Mouse (Mus musculus) midbrain, embryonic 16.5 days (tissue): Measurements from ENCODE around the gene Trappc12. TPM values are rescaled to one million over a fixed set of nuclear protein-coding genes. Genes with fewer than 3 reads are reported as not detected.
A peak's percentile ranks its signal among the peaks of the same experiment; 100 is the strongest.

Experiments used
- ATAC-seq: fragments of 200-750 bp; cut with Nextera tagmentation; 2 replicates; pipeline ENCODE4 v1.8.0; 2017; ENCODE audit warnings: moderate TSS enrichment
- H3K27ac ChIP-seq: fragments of 300-500 bp; sonication (generic); 2 replicates; pipeline ENCODE4 v1.5.1; 2014; ENCODE audit warnings: mild to moderate bottlenecking, low read length, mixed read lengths
- H3K27me3 ChIP-seq: fragments of 300-500 bp; sonication (generic); 2 replicates; pipeline ENCODE4 v1.6.1; 2014; ENCODE audit warnings: low read depth, low read length, mixed read lengths; ENCODE audit not compliant: control insufficient read depth, insufficient read depth
- H3K36me3 ChIP-seq: fragments of 300-500 bp; sonication (generic); 2 replicates; pipeline ENCODE4 v1.6.1; 2014; ENCODE audit warnings: mild to moderate bottlenecking, low read length, moderate library complexity, mixed read lengths; ENCODE audit not compliant: control insufficient read depth, insufficient read depth
- H3K4me1 ChIP-seq: fragments of 300-500 bp; sonication (generic); 2 replicates; pipeline ENCODE4 v1.6.1; 2014; ENCODE audit warnings: mild to moderate bottlenecking, low read length, mixed read lengths; ENCODE audit not compliant: control insufficient read depth, insufficient read depth
- H3K4me2 ChIP-seq: fragments of 300-500 bp; sonication (generic); 2 replicates; pipeline ENCODE4 v1.6.1; 2014; ENCODE audit warnings: mild to moderate bottlenecking, low read length, mixed read lengths
- H3K4me3 ChIP-seq: fragments of 300-500 bp; sonication (generic); 2 replicates; pipeline ENCODE4 v1.5.1; 2014; ENCODE audit warnings: low read depth, mild to moderate bottlenecking, low read length, moderate library complexity, mixed read lengths
- H3K9ac ChIP-seq: fragments of 300-500 bp; sonication (generic); 2 replicates; pipeline ENCODE4 v1.6.1; 2014; ENCODE audit warnings: low read depth, low read length, mixed read lengths
- H3K9me3 ChIP-seq: fragments of 300-500 bp; sonication (generic); replicated peaks from 2 replicates; pipeline ENCODE4 v1.6.1; 2014; ENCODE audit warnings: mild to moderate bottlenecking, low read length, mixed read lengths; ENCODE audit not compliant: control insufficient read depth, poor library complexity, severe bottlenecking
- WGBS: fragments of 180-500 bp; shearing (Covaris S2); extraction: QIAGEN DNeasy Blood & Tissue Kit; methylation state at CpG from one replicate; pipeline ENCODE4 v1.1.7; 2014; 5-methylcytosine and 5-hydroxymethylcytosine counted together
- microRNA-seq: library from miRNA; unstranded; fragments of <30 nt; microRNA quantifications from one replicate; pipeline ENCODE4, GENCODE M21; 2017
- polyA plus RNA-seq: library from polyadenylated mRNA; unstranded; fragments of >200 nt; fragmentation: Nextera tagmentation; extraction: Ambion mirVana; gene quantifications from 2 replicates; pipeline ENCODE4 v1.2.1, GENCODE M21; 2015

Gene Trappc12
- polyA plus RNA-seq, 1 experiment from 2014 or later = 43.6 TPM

DNA sequence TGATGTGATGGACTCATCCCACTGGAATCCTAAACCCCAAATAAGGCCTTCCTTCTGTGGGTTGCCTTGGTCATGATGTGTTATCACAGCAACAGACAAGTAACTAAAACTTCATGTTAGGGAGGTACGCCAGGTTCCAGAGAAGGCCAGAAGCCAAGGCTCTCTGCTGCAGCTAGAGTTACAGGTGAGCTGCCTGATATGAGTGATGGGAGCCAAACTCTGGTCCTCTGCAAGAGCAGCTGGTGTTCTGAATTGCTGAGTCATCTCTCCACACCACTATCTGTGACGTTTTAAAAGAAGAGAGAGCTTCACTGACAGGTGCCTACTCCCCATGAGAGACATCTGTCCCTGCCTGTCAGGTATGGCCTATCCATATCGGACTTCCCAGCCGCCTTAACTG, 87.6 kb downstream of the Trappc12 start:
- no peaks in the 10 kb centered on the region for H3K9me3 ChIP-seq
- no peaks in the 10 kb centered on the region for H3K4me1 ChIP-seq
- no peak overlapping the region for H3K9ac ChIP-seq
- no peak overlapping the region for H3K4me3 ChIP-seq
- no peak for ATAC-seq
- H3K4me2 ChIP-seq = no peak overlapping the region
- 78% methylated on average over 4 of the region's 4 CpGs for WGBS
- H3K27me3 ChIP-seq = no peaks in the 10 kb centered on the region
- peaks cover 21% of the 10 kb centered on the region for H3K36me3 ChIP-seq
- no peak overlapping the region for H3K27ac ChIP-seq

DNA sequence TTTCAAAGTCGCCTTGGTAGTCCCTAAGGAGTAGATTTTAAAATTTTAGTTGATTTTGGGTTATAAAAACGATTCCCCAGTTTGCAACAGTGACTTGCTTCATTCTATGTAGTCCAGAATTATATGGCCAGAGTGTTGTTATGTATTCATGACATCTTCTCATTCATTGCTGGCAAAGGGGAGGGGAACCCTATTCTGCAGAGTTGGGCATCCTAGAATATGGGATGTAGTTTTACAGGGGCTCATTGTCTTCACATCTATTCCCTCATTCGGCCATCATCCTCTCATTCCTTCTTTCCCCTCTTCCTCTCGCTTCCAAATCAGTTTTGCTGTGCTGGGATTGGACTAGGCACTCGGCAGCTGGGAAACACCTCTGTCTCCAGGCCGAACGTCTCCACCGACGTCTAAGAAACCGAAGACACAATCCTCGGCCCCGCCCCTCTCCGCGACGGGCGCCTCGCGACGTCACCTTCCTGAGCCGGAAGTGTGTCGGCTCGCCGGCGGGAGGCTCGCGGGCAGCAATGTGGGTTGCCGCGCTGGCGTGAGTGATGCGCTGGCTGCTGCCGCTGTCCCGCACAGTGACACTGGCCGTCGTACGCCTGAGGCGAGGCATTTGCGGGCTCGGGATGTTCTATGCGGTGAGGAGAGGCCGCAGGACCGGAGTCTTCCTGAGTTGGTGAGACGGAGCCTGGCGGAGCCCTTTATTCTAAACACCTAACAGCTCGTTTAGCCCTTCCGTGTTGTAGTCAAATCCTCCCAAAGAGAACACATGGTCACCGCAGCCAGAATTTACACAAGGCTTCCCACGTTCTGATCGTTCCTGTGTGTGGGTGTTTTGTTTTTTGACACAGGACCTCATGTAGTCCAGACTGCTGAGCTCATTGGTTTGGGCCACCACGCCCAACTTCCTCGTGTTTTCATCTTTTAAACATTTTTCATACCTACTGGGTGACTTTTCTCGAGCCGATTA, 100.8 kb downstream of the Trappc12 start, which contains the start of gene Rnaseh1:
TSS of gene Rnaseh1 (plus strand) at position 462 of the 970 bp plus-strand sequence.
- Histone ChIP-seq H3K27ac (peak within 1 kb of the TSS; percentile 86), H3K9ac (peak within 1 kb of the TSS; percentile 82), H3K27me3 (no peaks in the 10 kb centered on the region), H3K9me3 (no peaks in the 10 kb centered on the region), H3K4me1 (peaks cover 12% of the 10 kb centered on the region), H3K4me3 (peak within 1 kb of the TSS; percentile 87), H3K36me3 (peaks cover 5% of the 10 kb centered on the region), H3K4me2 (peak within 1 kb of the TSS; percentile 80)
- ATAC-seq = peak; percentile 96
- WGBS = 1% methylated on average over 51 of the region's 52 CpGs

Small RNA genes lying within 50 kb of the gene (microRNA-seq; reads per million reads assigned to microRNA genes)
- not detected for gene Mir6937

Other genes with a start within 250 kb of the Trappc12 start
- not detected in 2 replicates for gene Dcdc2c, start 198.1 kb downstream of the Trappc12 start, polyA plus RNA-seq
- gene Allc, start 167.9 kb downstream of the Trappc12 start, polyA plus RNA-seq = 0.30 and 0.39 TPM in 2 replicates
- gene Colec11, start 127.1 kb downstream of the Trappc12 start, polyA plus RNA-seq = 0.67 and 1.2 TPM in 2 replicates
- 389 and 390 TPM in 2 replicates for gene Rps7, start 114.5 kb downstream of the Trappc12 start, polyA plus RNA-seq
- 22.4 and 25.8 TPM in 2 replicates for gene Rnaseh1, start 100.9 kb downstream of the Trappc12 start, polyA plus RNA-seq
- 24.6 and 24.9 TPM in 2 replicates for gene Adi1, start 75.2 kb downstream of the Trappc12 start, polyA plus RNA-seq
- 69.7 and 70.7 TPM in 2 replicates for gene Eipr1, start 1.3 kb upstream of the Trappc12 start, polyA plus RNA-seq